Mouse (Mus musculus): ENCODE data around the gene Rprd1b. TPM values are rescaled to one million over a fixed set of nuclear protein-coding genes. Genes with fewer than 3 reads are reported as not detected.

Gene Rprd1b
- total RNA-seq, 2 experiments from 2014 or later = 50.9 to 58.1 TPM

GRCm38 (mm10) chr2:158071633-158071995, 43.3 kb downstream of the Rprd1b start:
- intact Hi-C loops (cut with DNase I) = no loop called here
- no peak for DNase-seq (ENCODE audit: low spot score in 2 of 2)

- intact Hi-C loops (cut with DNase I) = no loop called here
- DNase-seq (ENCODE audit: low spot score in 2 of 2) = no peak
Measured at GRCm38 (mm10) chr2:158074835-158075234, 46.5 kb downstream of the Rprd1b start.

GRCm38 (mm10) chr2:158076690-158077089, 48.4 kb downstream of the Rprd1b start:
- DNase-seq (ENCODE audit: low spot score in 2 of 2) = no peak
- intact Hi-C loops (cut with DNase I) = no loop called here

- no peak for DNase-seq (ENCODE audit: low spot score in 2 of 2)
- intact Hi-C loops (cut with DNase I) = no loop called here
Measured at GRCm38 (mm10) chr2:158077981-158078380, 49.7 kb downstream of the Rprd1b start.

- intact Hi-C loops (cut with DNase I) = no loop called here
Measured at GRCm38 (mm10) chr2:158078971-158079370, 50.7 kb downstream of the Rprd1b start.

DNA sequence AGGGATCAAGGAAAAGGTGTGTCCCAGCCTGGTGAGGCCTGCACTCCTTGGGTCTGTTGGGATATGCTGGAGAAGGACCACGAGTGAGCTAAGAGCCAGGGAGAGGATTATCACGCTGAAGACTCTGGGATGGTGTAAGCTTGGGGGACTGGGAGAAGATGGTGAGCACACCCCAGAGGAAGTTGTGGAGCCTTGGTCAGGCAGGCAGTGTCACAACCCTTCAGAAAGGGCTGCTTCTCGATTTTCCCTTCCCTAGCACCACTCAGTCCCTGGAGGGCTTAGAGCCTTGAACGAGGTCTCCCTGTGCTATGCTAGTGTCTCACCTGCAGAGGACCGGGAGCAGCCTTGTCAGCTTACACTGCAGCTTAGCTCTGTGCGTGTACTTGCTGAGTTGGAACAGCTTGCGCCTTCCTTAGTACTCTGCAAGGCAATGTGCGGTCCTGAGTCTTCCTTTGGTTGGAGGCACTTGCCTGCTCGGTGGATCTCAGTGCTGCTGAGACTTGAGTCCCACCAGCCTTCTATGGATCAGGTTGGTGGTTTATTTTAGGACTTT, 51.6 kb downstream of the Rprd1b start:
- DNase-seq (ENCODE audit: low spot score in 2 of 2) = no peak
- intact Hi-C loops (cut with DNase I) = no loop called here

More at GRCm38 (mm10) chr2:158078971-158079370, 50.7 kb downstream of the Rprd1b start:
- no peak for DNase-seq (ENCODE audit: low spot score in 2 of 2)

GRCm38 (mm10) chr2:158080622-158081241, 52.4 kb downstream of the Rprd1b start:
- intact Hi-C loops (cut with DNase I) = no loop called here
- DNase-seq (ENCODE audit: low spot score in 2 of 2) = no peak

GRCm38 (mm10) chr2:158084486-158084885, 56.2 kb downstream of the Rprd1b start:
- DNase-seq (ENCODE audit: low spot score in 2 of 2) = no peak
- intact Hi-C loops (cut with DNase I) = no loop called here

DNA sequence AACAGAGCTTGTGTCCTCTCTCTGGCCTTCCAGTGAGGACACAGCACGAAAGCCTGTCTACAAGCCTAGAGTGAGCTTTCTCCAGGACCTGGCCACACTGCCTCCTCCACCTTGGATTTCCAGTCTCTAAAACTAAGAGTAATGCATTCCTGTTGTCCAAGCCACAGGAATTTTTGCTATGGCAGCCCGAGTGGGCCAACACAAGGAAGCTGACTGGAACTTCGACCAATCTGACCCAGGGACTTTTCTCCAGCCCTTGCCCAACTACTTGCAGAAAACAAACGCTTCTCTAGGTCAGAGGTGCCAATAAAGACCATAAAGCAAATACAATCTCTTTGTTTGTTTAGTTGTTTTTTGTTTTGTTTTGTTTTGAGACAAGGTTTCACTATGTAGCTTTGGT, 61.8 kb downstream of the Rprd1b start:
- intact Hi-C loops (cut with DNase I) = no loop called here
- DNase-seq (ENCODE audit: low spot score in 2 of 2) = no peak

DNA sequence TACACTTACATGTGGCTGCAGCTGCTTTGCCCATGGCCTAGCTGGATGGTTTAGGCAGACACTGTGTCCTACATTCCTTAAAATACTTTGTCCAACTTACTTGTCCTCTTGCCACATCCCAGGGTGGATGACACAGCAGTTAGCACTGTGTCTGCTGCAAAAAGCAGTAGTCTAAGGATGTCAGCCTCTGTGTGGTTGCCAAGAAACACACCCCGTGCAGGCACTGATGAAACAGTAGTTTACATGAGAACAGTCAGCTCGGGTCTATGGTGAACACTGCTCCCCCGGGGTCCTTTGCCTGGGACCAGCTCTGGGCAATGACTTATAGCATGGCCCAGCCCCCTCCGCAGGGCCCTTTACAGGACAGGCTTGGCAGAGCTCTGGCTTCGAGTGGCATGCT, 65.0 kb downstream of the Rprd1b start:
- peak in 1 of 2 experiments; percentile 19 for DNase-seq (ENCODE audit: low spot score in 2 of 2)
- intact Hi-C loops (cut with DNase I) = no loop called here

- intact Hi-C loops (cut with DNase I) = no loop called here
- no peak for DNase-seq (ENCODE audit: low spot score in 2 of 2)
Measured at GRCm38 (mm10) chr2:158094300-158094699, 66.0 kb downstream of the Rprd1b start.

- DNase-seq (ENCODE audit: low spot score in 2 of 2) = no peak
- intact Hi-C loops (cut with DNase I) = no loop called here
Measured at GRCm38 (mm10) chr2:158094846-158095245, 66.5 kb downstream of the Rprd1b start.

- intact Hi-C loops (cut with DNase I) = no loop called here
- DNase-seq (ENCODE audit: low spot score in 2 of 2) = no peak
Measured at GRCm38 (mm10) chr2:158097071-158097470, 68.8 kb downstream of the Rprd1b start.

DNA sequence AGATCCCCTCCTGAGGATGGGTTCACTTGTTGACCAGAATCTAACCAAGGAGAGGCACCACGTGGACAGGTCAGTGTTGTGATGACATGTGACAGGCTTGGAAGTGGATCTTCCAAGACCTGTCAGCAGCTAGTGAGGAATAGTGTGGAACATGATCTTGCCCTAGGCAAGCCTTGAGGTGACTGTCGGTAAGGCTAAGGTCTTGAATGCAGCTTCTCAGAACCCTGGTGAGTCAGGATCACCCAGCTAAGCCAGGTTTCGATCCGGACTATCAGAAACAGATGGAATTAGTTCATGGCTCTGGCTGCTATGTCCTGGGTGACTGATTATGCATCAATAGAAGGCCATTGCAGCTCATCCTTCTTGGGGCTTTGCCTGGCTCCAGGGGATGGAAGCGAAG, 70.4 kb downstream of the Rprd1b start:
- no peak for DNase-seq (ENCODE audit: low spot score in 2 of 2)
- intact Hi-C loops (cut with DNase I) = no loop called here

DNA sequence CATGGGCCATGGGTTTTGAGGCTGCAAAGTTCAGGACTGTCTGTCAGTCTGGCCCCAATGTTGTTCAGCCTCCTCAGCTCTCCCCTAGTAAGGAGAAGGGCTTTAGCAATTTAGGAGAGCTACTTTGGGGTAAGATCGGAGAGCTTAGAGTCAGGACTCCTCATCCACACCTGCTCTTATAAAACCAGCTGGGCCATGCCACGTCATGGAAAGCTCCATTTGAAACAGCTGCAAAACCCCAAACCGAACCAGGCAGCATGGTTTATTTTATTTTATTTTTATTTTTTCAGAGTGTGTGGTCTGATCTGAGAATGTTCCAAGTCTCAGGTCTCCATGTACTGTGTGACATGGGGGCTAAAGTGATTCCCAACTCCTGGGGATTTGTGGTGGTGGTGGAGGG, 71.2 kb downstream of the Rprd1b start:
- intact Hi-C loops (cut with DNase I) = no loop called here

GRCm38 (mm10) chr2:158101768-158102167, 73.5 kb downstream of the Rprd1b start:
- peak; percentile 58 to 63 for DNase-seq (ENCODE audit: low spot score in 2 of 2)
- intact Hi-C loops (cut with DNase I) = no loop called here

More for the DNA sequence above, 71.2 kb downstream of the Rprd1b start:
- no peak for DNase-seq (ENCODE audit: low spot score in 2 of 2)

DNA sequence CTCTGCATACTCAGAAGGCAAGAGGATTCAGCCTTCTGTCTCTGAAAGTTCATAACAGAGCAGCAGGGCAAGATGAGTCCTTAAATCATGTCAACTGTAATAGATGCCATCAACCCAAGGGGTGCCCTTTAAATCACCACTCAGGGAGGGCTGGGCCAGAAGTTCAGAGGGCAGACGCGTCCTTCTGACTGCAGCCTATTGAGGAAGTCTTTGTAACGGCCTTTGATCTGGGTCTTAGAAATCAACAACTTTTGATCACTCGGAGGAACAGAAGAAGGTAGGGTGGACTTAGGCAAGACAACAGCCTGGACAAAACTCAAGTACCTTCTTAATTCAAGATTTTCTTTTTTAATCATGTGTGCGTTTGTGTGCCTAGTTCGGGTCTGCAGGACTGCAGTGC, 76.7 kb downstream of the Rprd1b start:
- intact Hi-C loops (cut with DNase I) = loop anchor here (5.0 kb wide), 2 partner anchors 42 to 97 kb away; partner anchors contain the start of gene Tgm2
- DNase-seq (ENCODE audit: low spot score in 2 of 2) = no peak

GRCm38 (mm10) chr2:158105605-158106004, 77.3 kb downstream of the Rprd1b start:
- intact Hi-C loops (cut with DNase I) = loop anchor here (5.0 kb wide), 2 partner anchors 42 to 97 kb away; partner anchors contain the start of gene Tgm2
- DNase-seq (ENCODE audit: low spot score in 2 of 2) = no peak

- intact Hi-C loops (cut with DNase I) = loop anchor here (5.0 kb wide), 2 partner anchors 40 to 95 kb away; partner anchors contain the start of gene Tgm2
- DNase-seq (ENCODE audit: low spot score in 2 of 2) = no peak
Measured at GRCm38 (mm10) chr2:158106947-158107587, 78.8 kb downstream of the Rprd1b start.

- DNase-seq (ENCODE audit: low spot score in 2 of 2) = no peak
- intact Hi-C loops (cut with DNase I) = loop anchor here (5.0 kb wide), 2 partner anchors 38 to 93 kb away; partner anchors contain the start of gene Tgm2
Measured at GRCm38 (mm10) chr2:158109516-158109915, 81.2 kb downstream of the Rprd1b start.

Measured in left cerebral cortex, postnatal 36 days (tissue).